In the genomic region with DNA sequence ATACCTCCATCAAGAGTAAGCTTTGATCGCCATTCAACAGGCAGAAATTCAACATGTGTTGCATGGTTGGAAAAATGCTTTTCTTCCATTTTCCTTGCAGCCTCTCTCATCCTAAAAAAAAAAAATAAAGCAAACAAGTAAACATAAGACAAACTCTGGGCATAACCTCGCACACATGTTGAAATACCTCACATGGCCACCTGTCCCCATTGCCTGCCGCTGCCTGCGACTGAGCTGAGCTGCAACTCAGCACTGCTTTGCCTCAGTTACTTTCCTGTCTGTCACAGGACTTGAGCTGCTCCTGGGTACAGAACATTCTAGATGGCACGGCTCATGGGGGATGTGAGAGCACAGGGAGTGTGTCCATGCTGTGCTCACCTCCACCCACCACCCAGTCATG, we compare ENCODE assay signal across 16 mouse cellular contexts.
"Had no signal": no experiment of that assay in that cellular context is flagged by ENCODE, and none has a peak within 500 bp of the region (broad histone marks: within the 10 kb centered on the region; RNA-seq: fewer than 3 reads in every experiment).

No protein-coding gene starts in this region.

- H3K4me1 ChIP-seq: neural tube, embryonic 13.5 days; neural tube, embryonic 15.5 days; stomach, embryonic 15.5 days had no signal

- H3K9ac ChIP-seq: neural tube, embryonic 13.5 days; neural tube, embryonic 15.5 days; stomach, embryonic 15.5 days had no signal

- DNase-seq: retina, postnatal 1 day; right cerebral cortex, adult 18-20 months; right cerebral cortex, postnatal 14 days; right cerebral cortex, postnatal 25 days; right cerebral cortex, postnatal 4 days; spleen, adult 18-20 months; thymus, adult 18-20 months; thymus, adult 2 months; thymus, postnatal 14 days; thymus, postnatal 25 days; thymus, postnatal 36 days; thymus, postnatal 4 days had no signal

- H3K4me3 ChIP-seq: neural tube, embryonic 13.5 days; neural tube, embryonic 15.5 days; stomach, embryonic 15.5 days had no signal

- H3K4me2 ChIP-seq: neural tube, embryonic 13.5 days; neural tube, embryonic 15.5 days; stomach, embryonic 15.5 days had no signal

- H3K9me3 ChIP-seq: neural tube, embryonic 13.5 days; neural tube, embryonic 15.5 days; stomach, embryonic 15.5 days had no signal

- H3K27me3 ChIP-seq: neural tube, embryonic 13.5 days; neural tube, embryonic 15.5 days; stomach, embryonic 15.5 days had no signal

- H3K27ac ChIP-seq: neural tube, embryonic 13.5 days; neural tube, embryonic 15.5 days; stomach, embryonic 15.5 days; stomach, postnatal 0 days had no signal
